Mouse (Mus musculus) brain, embryonic 14.5 days (tissue): ENCODE measurements around the gene Lman1l.

ENCODE experiments used
- CTCF ChIP-seq: fragments of 200-500 bp; IDR thresholded peaks from 2 replicates; pipeline ENCODE4 v1.5.1; 2012; ENCODE audit warnings: inconsistent platforms, mild to moderate bottlenecking, moderate library complexity, borderline replicate concordance; ENCODE audit not compliant: insufficient read depth, insufficient read length; ENCODE audit errors: extremely low read depth
- POLR2A ChIP-seq: fragments of 200-500 bp; IDR thresholded peaks from 2 replicates; pipeline ENCODE4 v1.6.1; 2012; ENCODE audit warnings: mild to moderate bottlenecking, inconsistent platforms, borderline replicate concordance; ENCODE audit not compliant: poor library complexity, insufficient read depth, insufficient read length, severe bottlenecking; ENCODE audit errors: extremely low read depth

- TF ChIP-seq CTCF (no peak), POLR2A (no peak)
Measured at GRCm38 (mm10) chr9:57667817-57668216, 47.2 kb upstream of the Lman1l start.
